Mouse (Mus musculus): ENCODE data around the gene Mrps33. TPM values are rescaled to one million over a fixed set of nuclear protein-coding genes. Genes with fewer than 3 reads are reported as not detected.
A peak's percentile ranks its signal among the peaks of the same experiment; 100 is the strongest.

The Mrps33 gene
- total RNA-seq (2014; fragmentation: Nextera tagmentation): 40.6 and 42.7 TPM in 2 replicates
- 71.5 and 75.4 TPM in 2 replicates for total RNA-seq (2017)
- polyA plus RNA-seq (2012): 6.5 and 8.9 TPM in 2 replicates

- TF ChIP-seq CTCF (IDR thresholded peaks at IDR 0.05; ENCODE audit: low read depth, low read length) (peak; percentile 87), GATA2 (IDR thresholded peaks at IDR 0.05; ENCODE audit: borderline replicate concordance, low read depth, low read length) (no peak)
These were observed at the start of gene Mrps33 for GRCm38 (mm10) chr6:39810612-39811116. Mrps33 (minus strand) TSS chr6:39810988.

GRCm38 (mm10) chr6:39849667-39850066 is 38.9 kb upstream of the Mrps33 start:
- Histone ChIP-seq H3K9me3 (replicated peaks) (no peaks in the 10 kb centered on the region), H3K27me3 (ENCODE audit: insufficient read depth, low read length) (no peaks in the 10 kb centered on the region), H3K36me3 (replicated peaks) (no peaks in the 10 kb centered on the region), H3K4me3 (ENCODE audit: low read depth, low read length) (no peak overlapping the region), H3K4me1 (ENCODE audit: insufficient read depth, low read depth, low read length) (no peaks in the 10 kb centered on the region)
- DNase-seq (ENCODE audit: low spot score): no peak
- no peak for ATAC-seq (ENCODE audit: extremely low read depth, insufficient number of reproducible peaks, low FRiP score, poor library complexity, severe bottlenecking)
- TF ChIP-seq GATA1 (IDR thresholded peaks at IDR 0.05; ENCODE audit: borderline replicate concordance, low read length) (no peak), GATA2 (IDR thresholded peaks at IDR 0.05; ENCODE audit: borderline replicate concordance, low read depth, low read length) (no peak), POLR2AphosphoS5 (IDR thresholded peaks at IDR 0.05; ENCODE audit: insufficient replicate concordance, low read depth, low read length) (no peak), TAL1 (conservative IDR thresholded peaks at IDR 0.05; ENCODE audit: low read depth, low read length) (no peak), CTCF (IDR thresholded peaks at IDR 0.05; ENCODE audit: low read depth, low read length) (no peak)

More at GRCm38 (mm10) chr6:39810612-39811116, at the start of gene Mrps33:
- Histone ChIP-seq H3K4me3 (ENCODE audit: low read depth, low read length) (peak within 1 kb of the TSS; percentile 78), H3K36me3 (replicated peaks) (peaks cover 16% of the 10 kb centered on the region), H3K27me3 (ENCODE audit: insufficient read depth, low read length) (no peaks in the 10 kb centered on the region), H3K4me1 (ENCODE audit: insufficient read depth, low read depth, low read length) (peaks cover 19% of the 10 kb centered on the region), H3K9me3 (replicated peaks) (no peaks in the 10 kb centered on the region)
- ATAC-seq (ENCODE audit: extremely low read depth, insufficient number of reproducible peaks, low FRiP score, poor library complexity, severe bottlenecking) (peak; percentile 95), DNase-seq (ENCODE audit: low spot score) (peak; percentile 81)

- Histone ChIP-seq H3K9me3 (replicated peaks) (no peaks in the 10 kb centered on the region), H3K27me3 (ENCODE audit: insufficient read depth, low read length) (no peaks in the 10 kb centered on the region), H3K4me3 (ENCODE audit: low read depth, low read length) (no peak overlapping the region), H3K36me3 (replicated peaks) (no peaks in the 10 kb centered on the region), H3K4me1 (ENCODE audit: insufficient read depth, low read depth, low read length) (no peaks in the 10 kb centered on the region)
- ATAC-seq (ENCODE audit: extremely low read depth, insufficient number of reproducible peaks, low FRiP score, poor library complexity, severe bottlenecking) (no peak), DNase-seq (ENCODE audit: low spot score) (peak; percentile 14)
- TF ChIP-seq GATA2 (IDR thresholded peaks at IDR 0.05; ENCODE audit: borderline replicate concordance, low read depth, low read length): no peak
- TF ChIP-seq GATA1 (IDR thresholded peaks at IDR 0.05; ENCODE audit: borderline replicate concordance, low read length): no peak
- TF ChIP-seq CTCF (IDR thresholded peaks at IDR 0.05; ENCODE audit: low read depth, low read length): peak; percentile 35; the same call in 1 of the 2 replicates
- TF ChIP-seq POLR2AphosphoS5 (IDR thresholded peaks at IDR 0.05; ENCODE audit: insufficient replicate concordance, low read depth, low read length): no peak
- TF ChIP-seq TAL1 (conservative IDR thresholded peaks at IDR 0.05; ENCODE audit: low read depth, low read length): no peak
These were observed 38.0 kb upstream of the Mrps33 start for GRCm38 (mm10) chr6:39848766-39849165.

- H3K4me3 ChIP-seq (ENCODE audit: low read depth, low read length): no peak overlapping the region
- no peaks in the 10 kb centered on the region for H3K36me3 ChIP-seq (replicated peaks)
- no peak for ATAC-seq (ENCODE audit: extremely low read depth, insufficient number of reproducible peaks, low FRiP score, poor library complexity, severe bottlenecking)
- H3K27me3 ChIP-seq (ENCODE audit: insufficient read depth, low read length): no peaks in the 10 kb centered on the region
- H3K9me3 ChIP-seq (replicated peaks): no peaks in the 10 kb centered on the region
- TF ChIP-seq GATA2 (IDR thresholded peaks at IDR 0.05; ENCODE audit: borderline replicate concordance, low read depth, low read length) (no peak), POLR2AphosphoS5 (IDR thresholded peaks at IDR 0.05; ENCODE audit: insufficient replicate concordance, low read depth, low read length) (no peak), GATA1 (IDR thresholded peaks at IDR 0.05; ENCODE audit: borderline replicate concordance, low read length) (no peak), TAL1 (conservative IDR thresholded peaks at IDR 0.05; ENCODE audit: low read depth, low read length) (no peak), CTCF (IDR thresholded peaks at IDR 0.05; ENCODE audit: low read depth, low read length) (no peak)
- DNase-seq (ENCODE audit: low spot score): no peak
- no peaks in the 10 kb centered on the region for H3K4me1 ChIP-seq (ENCODE audit: insufficient read depth, low read depth, low read length)
These were observed 36.8 kb upstream of the Mrps33 start for GRCm38 (mm10) chr6:39847538-39847937.

- TF ChIP-seq TAL1 (conservative IDR thresholded peaks at IDR 0.05; ENCODE audit: low read depth, low read length) (no peak), GATA2 (IDR thresholded peaks at IDR 0.05; ENCODE audit: borderline replicate concordance, low read depth, low read length) (no peak), GATA1 (IDR thresholded peaks at IDR 0.05; ENCODE audit: borderline replicate concordance, low read length) (no peak), POLR2AphosphoS5 (IDR thresholded peaks at IDR 0.05; ENCODE audit: insufficient replicate concordance, low read depth, low read length) (no peak), CTCF (IDR thresholded peaks at IDR 0.05; ENCODE audit: low read depth, low read length) (no peak)
- Histone ChIP-seq H3K4me1 (ENCODE audit: insufficient read depth, low read depth, low read length) (no peaks in the 10 kb centered on the region), H3K36me3 (replicated peaks) (no peaks in the 10 kb centered on the region), H3K27me3 (ENCODE audit: insufficient read depth, low read length) (no peaks in the 10 kb centered on the region), H3K4me3 (ENCODE audit: low read depth, low read length) (no peak overlapping the region), H3K9me3 (replicated peaks) (no peaks in the 10 kb centered on the region)
- DNase-seq (ENCODE audit: low spot score): no peak
- no peak for ATAC-seq (ENCODE audit: extremely low read depth, insufficient number of reproducible peaks, low FRiP score, poor library complexity, severe bottlenecking)
These were observed 33.0 kb upstream of the Mrps33 start for GRCm38 (mm10) chr6:39843698-39844342.

GRCm38 (mm10) chr6:39828736-39829135 is 17.9 kb upstream of the Mrps33 start:
- H3K36me3 ChIP-seq (replicated peaks): no peaks in the 10 kb centered on the region
- H3K27me3 ChIP-seq (ENCODE audit: insufficient read depth, low read length): peaks cover 5% of the 10 kb centered on the region; the same call in 1 of the 2 replicates
- no peak for DNase-seq (ENCODE audit: low spot score)
- no peaks in the 10 kb centered on the region for H3K4me1 ChIP-seq (ENCODE audit: insufficient read depth, low read depth, low read length)
- H3K9me3 ChIP-seq (replicated peaks): no peaks in the 10 kb centered on the region
- ATAC-seq (ENCODE audit: extremely low read depth, insufficient number of reproducible peaks, low FRiP score, poor library complexity, severe bottlenecking): no peak
- no peak overlapping the region for H3K4me3 ChIP-seq (ENCODE audit: low read depth, low read length)
- TF ChIP-seq GATA2 (IDR thresholded peaks at IDR 0.05; ENCODE audit: borderline replicate concordance, low read depth, low read length) (no peak), POLR2AphosphoS5 (IDR thresholded peaks at IDR 0.05; ENCODE audit: insufficient replicate concordance, low read depth, low read length) (no peak), TAL1 (conservative IDR thresholded peaks at IDR 0.05; ENCODE audit: low read depth, low read length) (no peak), GATA1 (IDR thresholded peaks at IDR 0.05; ENCODE audit: borderline replicate concordance, low read length) (no peak), CTCF (IDR thresholded peaks at IDR 0.05; ENCODE audit: low read depth, low read length) (no peak)

Measured in G1E (cell line).